Mouse (Mus musculus) megakaryocyte, embryonic 14.5 days (primary cell): ENCODE data around the gene Gls2. TPM values are rescaled to one million over a fixed set of nuclear protein-coding genes. Genes with fewer than 3 reads are reported as not detected.
"Not testable (repeated sequence)": the region's sequence is repeated elsewhere in the genome, so short reads cannot be mapped to it uniquely, and the experiment has no call there.

ENCODE experiments used
- H3K27me3 ChIP-seq: replicated peaks from 2 replicates; pipeline ENCODE3; 2012; ENCODE audit warnings: inconsistent platforms
- H3K36me3 ChIP-seq: replicated peaks from 2 replicates; pipeline ENCODE3; 2012; ENCODE audit warnings: low read length, inconsistent platforms, mixed read lengths
- H3K4me1 ChIP-seq: 2 replicates; pipeline ENCODE4 v1.6.1; 2012; ENCODE audit warnings: inconsistent platforms
- H3K4me3 ChIP-seq: replicated peaks from 2 replicates; pipeline ENCODE3; 2012; ENCODE audit warnings: moderate library complexity, mild to moderate bottlenecking, inconsistent platforms
- H3K9me3 ChIP-seq: 2 replicates; pipeline ENCODE4 v1.6.1; 2012; ENCODE audit warnings: inconsistent platforms
- FLI1 ChIP-seq: IDR thresholded peaks from 2 replicates; pipeline ENCODE4 v1.6.1; 2012; ENCODE audit warnings: low read length, inconsistent platforms, mixed read lengths
- GATA1 ChIP-seq: IDR thresholded peaks from 3 replicates; pipeline ENCODE4 v1.6.1; 2012; ENCODE audit warnings: mixed read lengths, low read length, inconsistent platforms, borderline replicate concordance
- polyA plus RNA-seq: library from polyadenylated mRNA; stranded (reverse); fragments of >175 nt; gene quantifications from 2 replicates; pipeline ENCODE4 v1.2.3, GENCODE M21; 2012; ENCODE audit warnings: low replicate concordance; ENCODE audit not compliant: insufficient read depth

The Gls2 gene
- polyA plus RNA-seq, 1 experiment: 1.8 TPM

DNA sequence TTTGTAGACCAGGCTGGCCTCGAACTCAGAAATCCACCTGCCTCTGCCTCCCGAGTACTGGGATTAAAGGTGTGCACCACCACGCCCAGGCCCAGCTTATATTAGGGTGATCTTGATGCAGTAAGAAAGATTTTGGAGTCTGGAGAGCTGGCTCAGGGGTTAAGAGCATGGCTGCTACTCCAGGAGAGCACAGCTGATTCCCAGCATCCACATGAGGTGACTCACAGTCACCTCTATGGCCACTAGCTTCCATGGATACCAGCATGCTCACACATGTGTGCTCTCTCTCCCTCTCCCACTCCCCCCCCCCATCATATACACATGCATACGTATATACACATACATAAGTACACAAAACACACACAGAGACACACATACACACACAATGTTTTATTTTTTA lies 16.9 kb upstream of the Gls2 start:
- H3K36me3 ChIP-seq: no peaks in the 10 kb centered on the region
- TF ChIP-seq GATA1 (no peak), FLI1 (no peak)
- H3K4me3 ChIP-seq: no peak overlapping the region
- peaks cover 32% of the 10 kb centered on the region for H3K4me1 ChIP-seq
- H3K27me3 ChIP-seq: no peaks in the 10 kb centered on the region
- no peaks in the 10 kb centered on the region for H3K9me3 ChIP-seq

DNA sequence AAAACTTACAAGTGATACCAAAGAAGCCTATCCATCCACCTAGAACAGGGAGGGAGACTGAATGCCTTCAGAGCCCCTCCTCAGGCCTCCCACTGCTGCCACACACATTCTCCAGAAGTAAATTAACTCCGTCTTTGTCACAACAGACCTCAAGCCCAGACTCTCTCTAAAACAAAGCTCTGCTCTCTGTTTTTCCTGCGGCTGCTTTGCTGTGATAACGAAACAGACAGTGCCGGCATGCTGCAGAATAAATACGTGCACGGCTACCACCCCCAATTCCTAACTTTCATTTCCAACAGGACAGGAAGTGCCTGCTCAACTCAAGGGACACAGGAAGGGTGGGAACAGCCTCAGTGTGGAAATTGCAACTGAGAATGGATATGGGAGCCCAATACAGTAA lies 14.3 kb upstream of the Gls2 start, which contains the start of gene Rbms2:
Gene Rbms2, minus strand, starts transcription at position 309 of the 400 bp plus-strand sequence.
- TF ChIP-seq GATA1 (no peak), FLI1 (no peak)
- H3K4me3 ChIP-seq: peak within 1 kb of the TSS; percentile 87

DNA sequence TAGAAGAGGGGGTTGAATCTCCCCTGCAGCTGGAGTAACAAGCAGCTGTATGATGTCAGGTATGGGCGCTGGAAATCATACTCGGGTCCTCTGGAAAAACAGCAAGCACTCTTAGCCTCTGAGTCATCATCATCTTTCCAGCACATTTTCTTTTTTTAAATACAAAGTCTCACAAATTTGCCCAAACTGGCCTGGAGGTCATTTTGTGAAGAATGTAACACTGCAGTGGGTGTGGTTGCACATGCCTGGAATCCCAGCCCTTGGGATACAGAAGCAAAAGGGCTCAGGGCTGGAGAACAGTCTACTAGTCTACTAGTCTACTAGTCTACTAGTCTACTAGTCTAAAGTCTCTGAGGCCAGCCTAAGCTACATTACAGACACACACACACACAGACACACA lies 10.0 kb upstream of the Gls2 start:
- H3K4me3 ChIP-seq: no peak overlapping the region
- TF ChIP-seq FLI1 (no peak), GATA1 (no peak)
- H3K36me3 ChIP-seq: no peaks in the 10 kb centered on the region
- no peaks in the 10 kb centered on the region for H3K27me3 ChIP-seq
- H3K4me1 ChIP-seq: peaks cover 39% of the 10 kb centered on the region
- no peaks in the 10 kb centered on the region for H3K9me3 ChIP-seq

More for the DNA sequence above, 14.3 kb upstream of the Gls2 start, which contains the start of gene Rbms2:
- no peaks in the 10 kb centered on the region for H3K27me3 ChIP-seq
- H3K4me1 ChIP-seq: peaks cover 33% of the 10 kb centered on the region
- H3K36me3 ChIP-seq: no peaks in the 10 kb centered on the region
- no peaks in the 10 kb centered on the region for H3K9me3 ChIP-seq

DNA sequence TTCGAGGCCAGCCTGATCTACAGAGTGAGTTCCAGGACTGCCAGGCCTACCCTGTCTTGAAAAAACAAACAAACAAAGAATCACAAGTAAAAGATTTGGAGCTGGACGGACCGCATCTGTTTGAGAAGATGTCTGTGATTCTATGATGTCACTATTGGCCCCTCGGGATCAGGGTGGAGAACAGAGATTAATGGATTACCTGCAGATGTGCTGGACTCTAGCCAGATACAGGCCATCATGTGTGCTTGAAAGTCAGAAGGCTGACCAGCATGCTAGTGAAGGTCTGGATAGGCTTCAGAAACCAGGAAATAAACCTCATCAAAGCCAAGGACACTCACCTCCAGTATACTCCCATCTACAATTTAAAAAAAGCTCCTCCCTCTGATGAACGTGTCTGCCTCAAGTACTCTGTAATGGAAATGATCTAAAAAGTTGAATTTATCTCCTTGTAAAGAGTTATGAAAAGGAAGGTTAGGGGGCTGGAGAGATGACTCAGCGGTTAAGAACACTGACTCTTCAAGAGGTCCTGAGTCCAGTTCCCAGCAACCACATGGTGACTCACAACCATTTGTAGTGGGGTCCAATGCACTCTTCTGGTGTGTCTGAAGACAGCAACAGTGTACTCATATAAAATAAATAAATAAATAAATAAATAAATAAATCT lies 8.8 kb upstream of the Gls2 start:
- H3K9me3 ChIP-seq: no peaks in the 10 kb centered on the region
- TF ChIP-seq GATA1 (no peak), FLI1 (no peak)
- no peak overlapping the region for H3K4me3 ChIP-seq
- H3K36me3 ChIP-seq: no peaks in the 10 kb centered on the region
- H3K4me1 ChIP-seq: peaks cover 30% of the 10 kb centered on the region
- H3K27me3 ChIP-seq: peaks cover 2% of the 10 kb centered on the region

DNA sequence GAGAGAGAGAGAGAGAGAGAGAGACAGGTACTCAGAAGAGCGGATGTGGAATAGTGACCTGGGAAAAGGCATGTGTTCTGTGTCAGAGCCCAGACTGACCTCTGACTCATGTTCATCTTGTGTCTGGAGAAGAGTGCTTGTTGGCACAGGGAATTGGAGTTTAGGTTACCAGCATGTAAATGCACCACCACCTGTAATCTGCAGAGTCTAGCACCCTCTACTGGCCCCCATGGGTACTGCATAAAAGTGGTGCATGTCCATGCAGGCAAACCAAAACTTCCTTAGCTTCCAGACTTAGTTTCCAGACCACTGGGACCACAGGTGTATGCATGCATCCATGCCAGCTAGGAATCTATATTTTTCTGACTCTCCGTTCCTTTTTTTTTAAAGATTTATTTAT lies 8.3 kb upstream of the Gls2 start:
- Histone ChIP-seq H3K36me3 (no peaks in the 10 kb centered on the region), H3K4me1 (peaks cover 30% of the 10 kb centered on the region), H3K4me3 (no peak overlapping the region), H3K27me3 (peaks cover 2% of the 10 kb centered on the region), H3K9me3 (no peaks in the 10 kb centered on the region)
- TF ChIP-seq FLI1 (no peak), GATA1 (no peak)

DNA sequence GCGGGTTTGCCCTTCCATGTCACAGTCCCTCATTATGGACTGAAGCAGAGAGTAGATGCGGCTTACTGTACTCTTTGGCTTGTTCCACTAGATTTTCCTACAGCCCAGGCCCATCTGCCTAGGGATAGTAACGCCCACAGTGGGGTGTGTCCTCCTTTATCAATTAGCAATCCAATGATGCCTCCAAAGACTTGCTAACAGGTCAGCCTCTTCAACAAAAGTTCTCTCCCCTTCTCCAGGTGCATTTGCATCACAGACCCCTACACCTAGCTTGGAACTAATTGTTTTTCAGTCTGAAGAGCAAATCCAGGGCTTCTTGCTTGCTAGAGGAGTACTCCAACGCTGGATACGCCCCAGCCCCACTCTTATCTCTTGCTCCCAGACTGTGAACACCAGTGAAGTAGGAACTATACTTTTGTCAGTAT lies 7.1 kb upstream of the Gls2 start:
- Histone ChIP-seq H3K4me1 (peaks cover 35% of the 10 kb centered on the region), H3K9me3 (no peaks in the 10 kb centered on the region), H3K4me3 (no peak overlapping the region), H3K36me3 (no peaks in the 10 kb centered on the region), H3K27me3 (peaks cover 7% of the 10 kb centered on the region)
- no peak for TF ChIP-seq FLI1

DNA sequence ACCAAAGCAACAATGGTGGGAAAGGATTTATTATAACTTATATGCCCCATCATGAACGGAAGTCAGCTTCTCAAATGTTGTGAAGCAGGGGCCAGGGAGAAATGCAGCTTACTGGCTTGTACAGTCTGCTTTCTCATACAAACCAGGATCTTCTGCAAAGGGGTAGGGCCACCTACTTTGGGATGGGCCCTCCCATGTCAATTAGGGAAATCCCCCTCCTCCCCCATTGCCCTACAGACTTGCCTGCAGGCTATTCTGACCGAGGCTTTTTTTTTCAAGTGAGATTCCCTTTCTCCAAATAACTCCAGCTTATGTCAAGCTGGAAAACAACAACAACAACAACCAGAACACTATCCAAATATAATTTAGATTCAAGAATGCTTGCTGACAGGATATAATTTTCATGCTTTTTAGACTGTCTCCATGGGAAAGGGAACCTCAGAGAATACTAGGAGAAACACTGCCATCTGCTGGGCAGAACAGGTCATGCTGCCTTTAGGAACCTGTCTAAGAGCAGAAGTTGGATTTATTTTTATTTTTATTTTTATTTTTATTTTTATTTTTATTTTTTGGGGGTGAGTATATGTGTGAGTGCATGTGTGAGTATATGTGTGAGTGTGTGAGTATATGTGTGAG lies 5.9 kb upstream of the Gls2 start:
- Histone ChIP-seq H3K9me3 (no peaks in the 10 kb centered on the region), H3K4me1 (peaks cover 26% of the 10 kb centered on the region), H3K27me3 (peaks cover 10% of the 10 kb centered on the region), H3K4me3 (no peak overlapping the region), H3K36me3 (no peaks in the 10 kb centered on the region)
- TF ChIP-seq GATA1: no peak
- TF ChIP-seq FLI1: no peak

DNA sequence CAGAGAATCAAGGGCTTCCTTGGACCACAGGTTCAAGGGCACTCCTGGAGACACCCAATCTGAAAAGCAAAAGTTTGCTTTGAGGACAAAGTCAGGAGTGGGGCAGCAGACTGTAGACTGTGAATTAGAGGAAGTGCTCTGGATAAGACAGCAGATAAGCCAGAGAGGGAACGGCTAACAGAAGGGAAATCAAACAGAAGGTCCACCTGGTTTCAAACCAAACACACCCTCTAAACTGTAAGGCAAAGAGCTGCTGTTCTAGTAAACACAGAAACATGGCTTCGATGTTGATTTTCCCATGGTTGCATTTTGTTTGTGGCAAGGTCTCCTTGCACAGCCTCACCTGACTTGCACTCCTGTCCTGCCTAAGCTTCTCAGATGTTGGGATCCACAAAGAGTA lies 2.8 kb upstream of the Gls2 start:
- Histone ChIP-seq H3K4me1 (peaks cover 35% of the 10 kb centered on the region), H3K4me3 (no peak overlapping the region)
- no peak for TF ChIP-seq FLI1
- TF ChIP-seq GATA1: no peak

DNA sequence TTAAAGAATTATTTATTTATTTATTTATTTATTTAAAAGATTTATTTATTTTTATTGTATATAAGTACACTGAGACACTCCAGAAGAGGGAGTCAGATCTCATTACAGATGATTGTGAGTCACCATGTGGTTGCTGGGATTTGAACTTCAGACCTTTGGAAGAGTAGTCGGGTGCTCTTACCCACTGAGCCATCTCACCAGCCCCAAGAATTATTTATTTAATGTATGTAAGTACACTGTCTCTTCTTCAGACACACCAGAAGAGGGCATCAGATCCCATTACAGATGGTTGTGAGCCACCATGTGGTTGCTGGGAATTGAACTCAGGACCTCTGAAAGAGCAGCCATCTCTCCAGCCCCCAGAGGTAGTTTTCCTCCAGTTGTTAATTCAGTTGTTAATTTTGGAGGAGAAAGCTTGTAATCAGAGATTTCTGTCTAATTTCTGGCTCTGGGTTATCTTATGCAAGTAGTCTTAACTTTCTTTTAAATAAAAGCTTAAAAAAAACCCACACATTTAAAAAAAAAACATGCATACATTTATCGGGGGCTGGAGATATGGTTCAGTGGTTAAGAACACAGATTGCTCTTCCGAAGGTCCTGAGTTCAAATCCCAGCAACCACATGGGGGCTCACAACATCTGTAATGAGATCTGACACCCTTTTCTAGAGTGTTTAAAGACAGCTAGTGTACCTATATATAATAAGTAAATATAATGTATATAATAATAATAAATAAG lies 2.1 kb upstream of the Gls2 start:
- Histone ChIP-seq H3K4me1 (peaks cover 32% of the 10 kb centered on the region), H3K27me3 (peaks cover 37% of the 10 kb centered on the region)
- H3K36me3 ChIP-seq, H3K4me3 ChIP-seq, H3K9me3 ChIP-seq: not testable (repeated sequence)

More for the DNA sequence above, 2.8 kb upstream of the Gls2 start:
- H3K36me3 ChIP-seq: no peaks in the 10 kb centered on the region
- peaks cover 32% of the 10 kb centered on the region for H3K27me3 ChIP-seq
- no peaks in the 10 kb centered on the region for H3K9me3 ChIP-seq

DNA sequence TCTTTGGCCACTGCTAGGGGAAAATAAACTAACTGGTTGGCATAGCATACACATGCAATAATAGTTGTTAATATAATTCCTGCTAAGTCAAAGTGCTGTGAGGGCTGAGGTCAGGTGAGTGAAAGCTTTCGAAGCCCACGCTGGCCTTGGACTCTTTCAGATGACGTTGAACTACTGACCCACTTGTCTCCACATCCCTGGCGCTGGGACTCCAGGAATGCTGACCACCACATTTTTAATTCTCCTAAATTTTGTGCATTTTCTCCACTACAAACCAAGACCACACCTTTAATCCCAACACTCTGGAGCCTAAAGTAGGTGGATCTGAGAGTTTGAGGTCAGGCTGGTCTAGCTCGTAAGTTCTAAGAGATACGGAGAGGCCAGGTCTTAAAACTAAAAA lies 1.1 kb upstream of the Gls2 start:
- peaks cover 28% of the 10 kb centered on the region for H3K4me1 ChIP-seq
- H3K27me3 ChIP-seq: peaks cover 37% of the 10 kb centered on the region

More for the DNA sequence above, 1.1 kb upstream of the Gls2 start:
- TF ChIP-seq FLI1: no peak
- TF ChIP-seq GATA1: no peak
- Histone ChIP-seq H3K36me3 (no peaks in the 10 kb centered on the region), H3K9me3 (no peaks in the 10 kb centered on the region), H3K4me3 (no peak overlapping the region)
